Mouse (Mus musculus) lung, embryonic 14.5 days (tissue): ENCODE data around the gene Slc39a1. TPM values are rescaled to one million over a fixed set of nuclear protein-coding genes. Genes with fewer than 3 reads are reported as not detected.
A peak's percentile ranks its signal among the peaks of the same experiment; 100 is the strongest.

Experiments used
- ATAC-seq: fragments of 200-750 bp; cut with Nextera tagmentation; 2 replicates; pipeline ENCODE4 v1.8.0; 2017; ENCODE audit warnings: mild to moderate bottlenecking, moderate TSS enrichment, moderate library complexity; ENCODE audit not compliant: insufficient read depth
- DNase-seq: peaks from one replicate; pipeline ENCODE4 v3.0.0-alpha.2; 2015
- H3K27ac ChIP-seq: fragments of 300-500 bp; sonication (generic); 2 replicates; pipeline ENCODE4 v1.5.1; 2014; ENCODE audit warnings: low read depth, mild to moderate bottlenecking, moderate library complexity
- H3K27me3 ChIP-seq: fragments of 300-500 bp; sonication (generic); 2 replicates; pipeline ENCODE4 v1.6.1; 2014; ENCODE audit warnings: low read length, control low read depth; ENCODE audit not compliant: insufficient read depth
- H3K36me3 ChIP-seq: fragments of 300-500 bp; sonication (generic); 2 replicates; pipeline ENCODE4 v1.6.1; 2014; ENCODE audit warnings: control low read depth; ENCODE audit not compliant: insufficient read depth
- H3K4me1 ChIP-seq: fragments of 300-500 bp; sonication (generic); 2 replicates; pipeline ENCODE4 v1.6.1; 2014; ENCODE audit warnings: antibody characterized with exemption, control low read depth; ENCODE audit not compliant: insufficient read depth
- H3K4me2 ChIP-seq: fragments of 300-500 bp; sonication (generic); 2 replicates; pipeline ENCODE4 v1.6.1; 2014; ENCODE audit warnings: mild to moderate bottlenecking
- H3K4me3 ChIP-seq: fragments of 300-500 bp; sonication (generic); 2 replicates; pipeline ENCODE4 v1.5.1; 2014; ENCODE audit warnings: low read depth, low read length
- H3K9ac ChIP-seq: fragments of 300-500 bp; sonication (generic); 2 replicates; pipeline ENCODE4 v1.6.1; 2014
- H3K9me3 ChIP-seq: fragments of 300-500 bp; sonication (generic); 2 replicates; pipeline ENCODE4 v1.6.1; 2016; ENCODE audit warnings: low read depth, low read length, control low read depth
- CTCF ChIP-seq: IDR thresholded peaks from 2 replicates; pipeline ENCODE4 v1.5.1; 2016; ENCODE audit warnings: antibody characterized with exemption, low read depth
- WGBS: fragments of 180-500 bp; shearing (Covaris S2); extraction: QIAGEN DNeasy Blood & Tissue Kit; methylation state at CpG from one replicate; pipeline ENCODE4 v1.1.7; 2014; 5-methylcytosine and 5-hydroxymethylcytosine counted together
- polyA plus RNA-seq: library from polyadenylated mRNA; unstranded; fragments of >200 nt; fragmentation: Nextera tagmentation; extraction: Ambion mirVana; gene quantifications from 2 replicates; pipeline ENCODE4 v1.2.1, GENCODE M21; 2014

Slc39a1 gene
- polyA plus RNA-seq, 1 experiment from 2014 or later = 85.3 TPM

- H3K9ac ChIP-seq = peak overlapping the region; percentile 72
- peak overlapping the region; percentile 93 for H3K27ac ChIP-seq
- peak overlapping the region; percentile 67 for H3K4me2 ChIP-seq
- no peaks in the 10 kb centered on the region for H3K9me3 ChIP-seq
- ATAC-seq (peak; percentile 90), DNase-seq (peak; percentile 89)
- 0% methylated on average over 16 of the region's 20 CpGs for whole genome bisulfite sequencing
- H3K4me3 ChIP-seq = peak overlapping the region; percentile 53
- TF ChIP-seq CTCF = no peak
- H3K27me3 ChIP-seq = no peaks in the 10 kb centered on the region
- H3K36me3 ChIP-seq = peaks cover 22% of the 10 kb centered on the region
- H3K4me1 ChIP-seq = 0 out of 2 replicates have a peak, but pooled peaks cover 5% of the 10 kb centered on the region
Measured at GRCm38 (mm10) chr3:90220531-90220951, 27.4 kb upstream of the Slc39a1 start.

GRCm38 (mm10) chr3:90221123-90221522, 26.8 kb upstream of the Slc39a1 start:
- Histone ChIP-seq H3K27ac (peak overlapping the region; percentile 93), H3K36me3 (peaks cover 27% of the 10 kb centered on the region), H3K4me2 (peak overlapping the region; percentile 67), H3K4me1 (0 out of 2 replicates have a peak, but pooled peaks cover 5% of the 10 kb centered on the region), H3K9ac (peak overlapping the region; percentile 72), H3K9me3 (no peaks in the 10 kb centered on the region), H3K4me3 (peak overlapping the region; percentile 53), H3K27me3 (no peaks in the 10 kb centered on the region)
- WGBS = 11% methylated on average over 5 of the region's 5 CpGs
- TF ChIP-seq CTCF = no peak
- DNase-seq (no peak), ATAC-seq (0 out of 2 replicates have a peak, but pooled peaks have one; percentile 8)

DNA sequence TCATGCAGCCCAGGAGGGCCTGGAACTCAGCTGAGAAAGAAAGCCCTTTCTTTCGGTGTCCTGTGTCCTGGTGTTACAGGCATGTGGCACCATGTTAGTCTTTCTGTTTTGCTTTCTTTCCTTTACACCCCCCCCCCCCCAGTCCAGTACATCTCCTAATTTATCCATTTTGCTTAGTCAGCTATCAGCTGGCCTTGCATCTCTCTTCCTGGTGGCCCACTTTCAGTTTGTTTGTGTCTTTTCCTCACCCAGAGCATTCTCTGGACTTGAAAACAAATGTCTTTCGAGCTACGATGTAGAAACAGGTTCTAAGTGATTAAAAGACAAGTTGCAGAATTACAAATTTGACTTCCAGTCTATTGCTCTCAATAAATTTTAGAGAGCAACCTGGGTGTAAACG, 25.5 kb upstream of the Slc39a1 start:
- peak overlapping the region; percentile 67; the same call in 1 of the 2 replicates for H3K4me2 ChIP-seq
- 0 out of 2 replicates have a peak, but pooled peaks cover 5% of the 10 kb centered on the region for H3K4me1 ChIP-seq
- H3K9me3 ChIP-seq = no peaks in the 10 kb centered on the region
- WGBS = 83% methylated on average over 4 of the region's 4 CpGs
- no peak for TF ChIP-seq CTCF
- H3K9ac ChIP-seq = no peak overlapping the region
- H3K4me3 ChIP-seq = no peak overlapping the region
- DNase-seq (no peak), ATAC-seq (no peak)
- no peaks in the 10 kb centered on the region for H3K27me3 ChIP-seq
- peaks cover 29% of the 10 kb centered on the region for H3K36me3 ChIP-seq
- no peak overlapping the region for H3K27ac ChIP-seq

DNA sequence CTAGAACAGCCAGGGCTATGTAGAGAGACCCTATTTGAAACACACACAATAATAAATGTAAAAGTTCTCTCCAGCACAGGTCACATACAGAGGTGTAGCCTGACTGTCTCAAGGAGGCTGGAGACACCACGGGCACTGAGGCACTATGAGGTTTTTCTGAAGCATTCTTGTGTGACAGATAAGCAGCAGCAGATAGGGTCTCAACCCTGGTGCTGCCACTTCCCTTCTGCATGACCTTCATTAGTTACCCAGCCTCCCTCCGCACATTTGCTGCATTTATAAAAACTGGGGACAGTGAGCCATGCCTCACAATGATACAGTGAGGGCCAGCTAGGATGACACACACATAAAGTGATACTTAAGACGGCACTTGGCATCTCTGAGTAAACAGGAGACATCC, 25.0 kb upstream of the Slc39a1 start:
- no peak overlapping the region for H3K27ac ChIP-seq
- H3K4me2 ChIP-seq = no peak overlapping the region
- no peaks in the 10 kb centered on the region for H3K9me3 ChIP-seq
- H3K36me3 ChIP-seq = peaks cover 29% of the 10 kb centered on the region
- no peaks in the 10 kb centered on the region for H3K27me3 ChIP-seq
- DNase-seq (no peak), ATAC-seq (no peak)
- 56% methylated on average over 3 of the region's 3 CpGs for WGBS
- H3K4me1 ChIP-seq = 0 out of 2 replicates have a peak, but pooled peaks cover 5% of the 10 kb centered on the region
- no peak overlapping the region for H3K4me3 ChIP-seq
- H3K9ac ChIP-seq = no peak overlapping the region
- TF ChIP-seq CTCF = no peak

GRCm38 (mm10) chr3:90224331-90224730, 23.6 kb upstream of the Slc39a1 start:
- Histone ChIP-seq H3K4me1 (0 out of 2 replicates have a peak, but pooled peaks cover 5% of the 10 kb centered on the region), H3K4me3 (no peak overlapping the region), H3K9ac (no peak overlapping the region), H3K36me3 (peaks cover 29% of the 10 kb centered on the region), H3K27me3 (no peaks in the 10 kb centered on the region), H3K9me3 (no peaks in the 10 kb centered on the region), H3K4me2 (no peak overlapping the region), H3K27ac (no peak overlapping the region)
- no peak for DNase-seq
- no peak for ATAC-seq
- TF ChIP-seq CTCF = no peak
- 72% methylated on average over 10 of the region's 10 CpGs for WGBS

DNA sequence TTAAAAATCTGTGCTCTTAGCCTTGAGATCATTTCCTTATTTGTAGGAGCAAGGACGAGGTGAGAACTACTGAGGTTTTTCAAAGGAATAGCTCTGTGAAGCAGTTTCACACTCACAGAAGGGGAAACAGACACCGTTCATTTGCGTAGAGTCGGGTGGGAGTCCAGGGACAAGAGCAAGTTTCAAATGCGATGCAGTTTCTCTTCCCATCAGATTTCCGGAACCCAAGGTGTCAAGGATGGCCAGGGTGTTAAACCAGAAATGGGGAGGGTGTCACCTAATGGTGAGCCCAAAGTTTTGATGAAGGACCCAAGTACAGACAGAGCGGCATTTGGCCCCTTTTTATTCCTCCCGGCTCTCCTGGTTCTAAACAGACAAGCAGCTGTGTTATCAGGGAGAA, 16.9 kb upstream of the Slc39a1 start:
- 9% methylated on average over 8 of the region's 8 CpGs for WGBS
- Histone ChIP-seq H3K9ac (peak overlapping the region; percentile 74), H3K27me3 (no peaks in the 10 kb centered on the region), H3K27ac (peak overlapping the region; percentile 19; the same call in 1 of the 2 replicates), H3K4me1 (no peaks in the 10 kb centered on the region), H3K36me3 (peaks cover 28% of the 10 kb centered on the region), H3K4me2 (peak overlapping the region; percentile 70), H3K9me3 (no peaks in the 10 kb centered on the region), H3K4me3 (peak overlapping the region; percentile 57)
- TF ChIP-seq CTCF = no peak
- DNase-seq (no peak), ATAC-seq (no peak)

DNA sequence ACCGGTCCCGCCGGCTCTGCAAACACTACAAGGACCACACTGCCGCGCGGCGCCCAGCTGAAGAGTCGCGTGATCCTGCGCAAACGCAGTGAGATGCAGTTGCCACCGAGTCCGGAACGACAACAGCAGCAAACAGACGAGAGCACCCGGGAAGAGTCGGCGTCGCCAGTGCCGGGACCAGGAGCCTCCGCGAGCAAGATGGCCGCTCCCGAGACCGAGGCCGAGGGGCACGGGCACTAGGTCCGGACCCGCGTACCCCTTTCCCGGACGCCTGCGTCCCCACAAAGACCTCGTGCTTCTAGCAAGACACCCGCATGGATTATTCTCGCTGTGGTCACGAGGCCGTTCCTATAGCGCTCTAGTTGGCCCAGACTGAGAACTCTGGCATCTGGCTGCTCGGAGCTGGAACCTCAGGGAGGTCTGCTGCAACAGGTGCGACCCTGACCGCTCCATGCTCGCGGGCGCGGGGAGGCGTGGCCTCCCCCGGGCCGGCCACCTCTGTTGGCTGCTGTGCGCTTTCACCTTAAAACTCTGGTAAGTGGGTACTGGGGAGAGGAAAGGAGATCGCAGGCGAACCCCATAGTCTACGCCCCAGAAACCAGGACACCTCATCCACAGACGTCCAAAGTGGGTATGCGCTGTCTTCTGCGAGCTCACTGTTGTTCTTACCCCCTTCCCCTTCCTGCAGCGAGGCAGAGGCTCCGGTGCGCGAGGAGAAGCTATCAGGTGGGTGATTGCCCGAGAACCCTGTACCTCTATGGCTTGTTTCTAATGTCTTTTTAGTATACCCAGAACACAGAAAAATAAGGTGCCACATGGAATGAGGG, 16.3 kb upstream of the Slc39a1 start, which contains the start of gene Jtb:
TSS of gene Jtb (plus strand) at position 91 of the 827 bp plus-strand sequence.
- no peaks in the 10 kb centered on the region for H3K9me3 ChIP-seq
- no peaks in the 10 kb centered on the region for H3K27me3 ChIP-seq
- peak within 1 kb of the TSS; percentile 74 for H3K9ac ChIP-seq
- WGBS = under 1% methylated on average over 61 of the region's 61 CpGs
- peak; percentile 96 for ATAC-seq
- peaks cover 30% of the 10 kb centered on the region for H3K36me3 ChIP-seq
- H3K4me3 ChIP-seq = peak within 1 kb of the TSS; percentile 57
- H3K27ac ChIP-seq = peak within 1 kb of the TSS; percentile 79
- H3K4me1 ChIP-seq = no peaks in the 10 kb centered on the region
- TF ChIP-seq CTCF = no peak
- peak within 1 kb of the TSS; percentile 70 for H3K4me2 ChIP-seq
- DNase-seq = peak; percentile 96
